Mouse (Mus musculus) cerebellum, postnatal 36 days (tissue): ENCODE results near the gene Fastkd5.

Experiments used
- DNase-seq, 2 experiments: peaks; one replicate each; pipeline ENCODE4 v3.0.0; 2021 to 2022; ENCODE audit warnings: mixed read lengths in 2 of 2

Fastkd5 gene

DNA sequence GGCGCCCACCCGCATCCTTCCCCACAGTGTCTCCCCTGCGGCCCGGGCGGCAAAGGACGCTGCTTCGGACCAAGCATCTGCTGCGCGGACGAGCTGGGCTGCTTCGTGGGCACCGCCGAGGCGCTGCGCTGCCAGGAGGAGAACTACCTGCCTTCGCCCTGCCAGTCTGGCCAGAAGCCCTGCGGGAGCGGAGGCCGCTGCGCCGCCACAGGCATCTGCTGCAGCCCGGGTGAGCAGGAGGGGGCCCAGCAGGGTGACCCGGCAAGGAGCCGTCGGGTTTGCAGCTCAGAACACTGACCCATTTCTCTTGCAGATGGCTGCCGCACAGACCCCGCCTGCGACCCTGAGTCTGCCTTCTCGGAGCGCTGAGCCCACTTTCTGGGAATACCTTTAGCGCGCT, 53.3 kb downstream of the Fastkd5 start:
- peak; percentile 40 to 47 for DNase-seq

- DNase-seq, result no peak
These were observed 54.0 kb downstream of the Fastkd5 start, which contains the start of gene Oxt for GRCm38 (mm10) chr2:130575873-130576272. TSS of gene Oxt (plus strand) at chr2:130576173.

GRCm38 (mm10) chr2:130574960-130575359, 54.9 kb downstream of the Fastkd5 start:
- DNase-seq, result no peak

GRCm38 (mm10) chr2:130569926-130570325, 59.9 kb downstream of the Fastkd5 start:
- DNase-seq, result no peak

DNA sequence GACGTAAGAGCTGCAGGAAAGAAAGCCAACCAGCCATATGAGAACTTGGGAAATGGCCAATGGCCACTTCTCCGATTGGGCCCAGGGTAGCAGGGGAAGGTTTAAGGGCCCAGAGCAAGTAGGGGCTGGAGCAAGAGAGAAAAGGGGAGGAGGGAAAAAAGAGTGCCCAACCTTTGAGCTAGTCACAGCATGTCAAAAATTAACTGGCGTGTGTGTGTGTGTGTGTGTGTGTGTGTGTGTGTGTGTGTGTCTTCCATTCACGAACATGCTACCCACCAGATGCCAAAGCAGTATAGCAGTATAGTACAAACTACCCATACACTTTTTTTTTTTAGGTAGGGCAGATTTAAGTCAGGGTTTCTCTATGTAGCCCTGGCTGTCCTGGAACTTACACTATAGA, 60.9 kb downstream of the Fastkd5 start:
- DNase-seq, result no peak

DNA sequence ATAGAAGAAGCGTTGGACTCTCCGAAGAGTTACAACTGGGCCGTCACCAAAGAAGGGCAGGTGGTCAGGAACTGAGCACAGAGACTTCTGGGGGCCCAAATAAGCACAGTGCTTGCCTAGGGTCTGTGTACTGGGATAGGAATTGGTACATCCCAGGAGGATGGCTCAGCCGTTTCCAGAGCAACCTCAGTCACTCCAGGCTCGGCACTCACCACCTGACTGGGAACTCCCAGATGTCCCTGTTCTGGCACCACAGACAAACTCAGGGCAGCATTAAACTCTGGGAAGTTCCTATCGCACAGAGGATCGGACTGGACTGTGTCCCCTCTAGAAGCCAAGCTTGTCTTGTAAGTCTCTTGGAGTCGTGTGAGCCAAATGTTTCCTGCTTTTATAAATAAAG, 64.8 kb downstream of the Fastkd5 start:
- no peak for DNase-seq

DNA sequence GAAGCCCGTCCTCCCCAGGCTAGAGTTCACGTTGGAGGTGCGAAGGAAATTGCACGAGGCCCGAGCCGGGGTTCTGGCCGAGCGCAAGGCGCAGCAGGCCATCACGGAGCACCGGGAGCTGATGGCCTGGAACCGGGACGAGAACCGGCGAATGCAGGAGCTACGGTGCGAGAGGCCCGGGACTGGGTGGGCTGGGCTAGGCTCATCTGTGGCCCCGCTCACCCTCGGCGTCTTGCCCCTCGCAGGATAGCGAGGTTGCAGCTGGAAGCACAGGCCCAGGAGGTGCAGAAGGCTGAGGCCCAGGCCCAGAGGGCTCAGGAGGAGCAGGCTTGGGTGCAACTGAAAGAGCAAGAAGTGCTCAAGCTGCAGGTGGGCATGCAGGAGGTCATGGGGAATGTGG, 65.8 kb downstream of the Fastkd5 start:
- no peak for DNase-seq
